Mouse (Mus musculus) ovary, adult 18-20 months (tissue): Measurements from ENCODE around the gene Apom.

Source experiments
- DNase-seq: peaks from one replicate; pipeline ENCODE4 v3.0.0; 2022; ENCODE audit warnings: low spot score, mixed read lengths

The Apom gene

DNA sequence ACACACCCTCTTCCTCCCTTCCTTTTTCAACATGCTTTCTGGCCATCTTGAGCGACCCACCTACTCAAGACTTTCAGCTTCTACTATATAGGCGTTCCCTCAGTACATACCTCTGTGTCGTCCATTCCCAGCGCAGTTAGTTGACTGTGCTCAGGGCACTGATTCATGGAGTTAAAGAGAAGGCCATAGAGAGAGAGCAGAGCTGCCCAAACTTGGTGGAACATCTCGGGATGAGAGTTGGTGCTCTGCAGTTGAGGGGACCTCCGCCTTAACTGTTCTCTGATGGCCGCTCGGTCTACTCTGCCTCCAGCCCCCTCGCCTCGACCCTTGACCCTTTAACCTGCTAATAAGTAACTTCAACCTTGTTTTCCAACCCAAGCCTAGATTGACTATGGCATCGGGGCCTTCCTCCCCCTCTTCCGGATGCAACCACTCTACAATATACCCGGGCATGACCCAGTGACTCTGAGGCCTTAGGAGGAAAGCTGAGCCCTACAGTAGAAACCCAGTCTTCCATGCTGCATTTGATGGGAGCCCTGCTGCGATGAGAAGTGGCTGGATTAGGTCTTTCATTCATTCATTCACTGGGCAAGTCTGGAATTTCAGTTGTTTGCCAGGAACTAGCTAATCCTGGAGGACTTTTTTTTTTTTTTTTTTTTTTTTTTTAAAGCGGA lies at the start of gene Apom:
TSS of gene Apom (minus strand) at position 551 of the 674 bp plus-strand sequence.
- DNase-seq: no peak

DNA sequence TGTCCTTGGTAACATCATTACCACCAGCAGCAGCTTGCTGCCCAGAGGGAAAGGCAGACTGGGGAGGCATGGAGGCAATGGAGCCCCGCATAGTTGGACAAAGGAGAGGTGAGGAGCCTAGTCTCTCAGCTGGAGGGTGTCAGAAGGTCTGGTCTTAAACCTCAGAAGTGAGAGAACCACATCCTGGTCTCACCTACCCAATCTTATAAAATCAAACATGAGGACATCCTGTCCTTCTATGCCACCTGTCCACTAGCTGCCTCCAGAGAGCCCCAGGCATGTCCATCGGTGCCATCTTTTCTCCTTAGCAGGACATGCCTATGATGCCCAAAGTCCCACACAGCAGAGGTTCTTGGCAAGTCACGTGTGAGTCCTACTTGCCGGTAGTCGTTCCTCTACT lies 48.2 kb upstream of the Apom start:
- DNase-seq: no peak

DNA sequence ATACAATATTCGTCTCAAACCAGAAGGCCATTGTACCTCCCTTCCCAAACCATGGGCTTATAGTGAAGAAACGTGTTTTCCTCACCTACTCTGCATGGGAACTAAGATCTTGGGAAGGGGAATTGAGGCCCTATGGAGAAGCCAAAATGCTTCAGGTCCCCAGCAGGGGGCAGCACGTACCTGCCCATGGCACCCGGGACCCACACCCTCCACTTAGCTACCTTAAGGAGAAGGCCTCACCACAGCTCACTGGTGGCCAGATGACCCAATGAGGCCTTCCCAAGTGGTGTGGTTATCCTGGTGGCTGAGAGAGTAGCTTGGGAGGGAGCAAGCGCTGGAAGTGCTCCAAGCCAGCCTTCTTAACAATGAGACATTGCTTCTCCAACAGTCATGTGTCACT lies 46.7 kb upstream of the Apom start:
- DNase-seq: no peak

DNA sequence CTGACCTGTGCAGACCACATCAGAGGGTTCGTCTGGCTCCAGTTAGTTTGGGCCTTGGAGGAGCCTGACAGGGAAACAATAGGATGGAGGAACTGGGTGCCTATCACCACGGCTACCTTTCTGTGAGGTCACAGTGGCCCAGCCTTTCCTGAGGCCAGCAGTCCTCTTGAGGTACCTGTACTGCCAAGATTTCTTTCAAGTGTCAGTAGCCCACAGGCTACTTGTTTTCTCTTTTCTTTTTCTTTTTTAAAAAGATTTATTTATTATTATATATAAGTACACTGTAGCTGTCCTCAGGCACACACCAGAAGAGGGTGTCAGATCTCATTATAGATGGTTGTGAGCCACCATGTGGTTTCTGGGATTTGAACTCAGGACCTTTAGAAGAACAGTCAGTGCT lies 44.1 kb upstream of the Apom start, which contains the start of gene Aif1:
TSS of gene Aif1 (minus strand) at position 101 of the 400 bp plus-strand sequence.
- no peak for DNase-seq

DNA sequence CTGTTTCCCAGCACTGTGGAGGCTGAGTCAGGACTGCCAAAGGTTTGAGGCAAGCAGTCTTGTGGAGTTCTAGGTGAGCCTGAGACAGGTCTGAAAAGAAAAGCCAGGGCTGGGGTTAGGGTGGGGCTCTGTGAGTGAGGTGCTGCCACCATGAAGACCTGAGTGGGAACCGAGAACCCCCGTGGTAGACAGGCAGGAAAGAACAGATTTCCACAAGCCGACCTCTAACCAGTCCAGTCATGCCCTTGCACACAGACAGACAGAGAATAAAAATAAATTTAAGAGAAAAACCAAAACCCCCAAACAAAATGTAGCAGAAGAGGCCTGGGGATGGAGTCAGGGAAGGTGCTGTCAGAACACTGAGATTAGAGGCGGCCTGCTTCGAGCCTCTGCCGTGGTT lies 43.5 kb upstream of the Apom start:
- DNase-seq: no peak

DNA sequence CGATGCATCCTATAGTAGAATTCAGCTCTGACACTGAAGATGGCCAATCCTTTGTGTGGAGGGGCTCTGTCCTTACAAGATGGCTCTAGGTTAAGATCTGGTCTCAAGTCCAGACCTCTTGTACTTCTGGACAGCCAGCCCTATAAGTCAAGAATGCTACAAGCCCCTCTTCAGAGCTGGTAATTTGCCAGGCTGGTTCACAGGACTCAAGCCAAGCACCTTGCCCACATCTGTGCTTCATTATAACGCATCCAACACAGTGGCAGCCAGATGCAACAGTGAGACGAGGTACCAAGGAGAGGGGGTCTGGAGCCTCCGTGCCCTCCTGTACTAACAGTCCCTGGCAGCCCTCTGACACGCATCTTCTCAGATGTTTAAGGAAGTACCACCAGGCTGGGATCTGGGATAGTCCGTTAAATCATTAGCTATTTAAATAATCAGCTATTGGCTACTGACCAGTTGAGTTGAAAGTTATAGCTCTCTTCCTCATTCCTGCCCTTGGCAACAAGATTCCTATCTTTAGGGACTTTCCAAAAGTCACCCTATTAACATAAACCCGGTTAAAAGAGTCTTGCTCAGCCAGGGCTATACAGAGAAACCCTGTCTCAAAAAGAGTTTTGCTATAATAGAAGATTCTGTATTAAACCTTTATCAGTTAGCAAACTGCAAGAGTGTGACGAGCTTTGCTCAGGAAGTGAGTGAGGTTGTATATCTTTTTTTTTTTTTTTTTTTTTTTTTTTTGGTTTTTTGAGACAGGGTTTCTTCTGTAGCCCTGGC lies 42.5 kb upstream of the Apom start:
- no peak for DNase-seq

DNA sequence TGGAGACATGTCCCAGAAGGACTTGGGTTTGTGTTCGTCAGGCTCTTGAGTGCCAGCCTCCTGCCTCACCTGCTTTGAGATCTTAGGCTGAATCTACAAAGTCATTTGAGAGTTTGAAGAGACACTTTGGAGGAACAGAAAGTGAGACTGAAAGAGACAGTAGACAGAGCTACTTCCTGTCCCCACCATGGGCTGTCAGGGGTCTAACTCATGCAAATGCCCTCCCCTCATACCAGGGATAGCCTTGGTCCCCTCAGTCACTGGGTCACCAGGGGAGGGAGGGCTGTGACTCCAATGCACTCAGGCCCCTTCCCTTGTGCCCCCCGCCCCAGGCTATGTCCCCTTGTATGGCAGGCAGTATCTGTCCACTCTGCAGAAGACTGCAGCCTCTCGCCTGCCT lies 41.5 kb upstream of the Apom start:
- no peak for DNase-seq

DNA sequence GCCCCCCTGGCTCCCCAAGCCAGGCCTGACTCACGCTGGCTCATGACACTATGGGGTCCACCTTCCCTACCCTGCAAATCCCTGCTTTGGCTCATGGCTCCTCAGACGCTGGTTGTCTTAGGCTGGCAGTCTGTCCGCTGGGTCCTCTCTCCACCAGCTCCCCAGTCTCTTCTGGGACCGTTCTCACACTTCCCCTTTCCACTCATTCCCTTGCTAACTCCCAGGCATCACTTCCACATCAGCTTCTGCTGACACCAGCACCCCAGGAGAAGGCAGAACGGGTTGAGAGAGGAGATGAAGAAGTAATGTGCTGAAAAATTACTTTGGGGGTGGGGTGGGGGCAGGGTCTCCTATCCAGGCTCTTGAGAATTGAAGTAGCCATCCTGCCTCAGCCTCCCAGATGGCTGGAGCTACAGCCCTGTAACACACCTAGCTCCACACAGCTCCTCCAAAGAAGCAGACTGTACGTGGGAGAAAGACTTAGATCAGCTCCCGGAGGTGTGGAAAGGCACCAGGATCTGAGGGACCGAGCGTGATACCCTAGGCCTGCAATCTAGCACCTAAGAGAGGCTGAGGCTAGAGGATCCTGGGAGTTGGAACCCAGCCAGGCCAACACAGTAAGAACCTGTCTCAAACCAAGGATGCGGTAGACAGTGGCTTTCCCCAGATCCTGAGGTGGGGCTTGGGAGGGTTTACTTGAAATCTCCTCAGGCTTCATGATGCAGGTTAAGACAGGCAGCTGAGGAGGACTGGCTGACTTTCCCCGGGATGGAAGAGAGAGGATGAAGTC lies 40.8 kb upstream of the Apom start:
- no peak for DNase-seq

DNA sequence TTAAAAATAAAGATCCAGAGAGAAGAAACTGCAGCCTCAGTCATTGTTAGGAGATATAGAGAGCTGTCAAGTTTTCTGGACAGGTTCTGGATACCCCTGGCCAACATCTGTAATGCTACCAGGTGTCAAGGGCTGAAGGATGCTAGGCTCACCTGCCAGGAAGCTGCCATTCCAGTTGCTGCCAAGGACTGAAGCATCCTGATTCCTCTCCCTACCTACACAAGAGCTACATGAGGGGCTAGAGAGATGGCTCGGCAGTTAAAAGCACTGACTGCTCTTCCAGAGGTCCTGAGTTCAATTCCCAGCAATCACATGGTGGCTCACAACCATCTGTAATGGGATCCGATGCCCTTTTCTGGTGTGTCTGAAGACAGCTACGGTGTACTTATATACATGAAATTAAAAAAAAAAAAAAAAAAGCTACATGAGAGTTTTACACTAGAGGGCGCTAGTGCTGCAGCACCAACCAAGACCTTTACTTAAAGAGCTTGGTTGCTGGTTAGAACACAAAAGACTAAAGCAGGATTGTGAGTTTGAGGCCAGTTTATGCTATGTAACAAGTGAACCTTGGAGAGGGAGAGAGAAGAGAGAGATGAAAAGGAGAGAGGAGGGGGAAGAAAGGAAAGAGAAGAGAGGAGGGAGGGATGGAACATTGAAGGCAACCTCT lies 36.8 kb upstream of the Apom start:
- DNase-seq: no peak

DNA sequence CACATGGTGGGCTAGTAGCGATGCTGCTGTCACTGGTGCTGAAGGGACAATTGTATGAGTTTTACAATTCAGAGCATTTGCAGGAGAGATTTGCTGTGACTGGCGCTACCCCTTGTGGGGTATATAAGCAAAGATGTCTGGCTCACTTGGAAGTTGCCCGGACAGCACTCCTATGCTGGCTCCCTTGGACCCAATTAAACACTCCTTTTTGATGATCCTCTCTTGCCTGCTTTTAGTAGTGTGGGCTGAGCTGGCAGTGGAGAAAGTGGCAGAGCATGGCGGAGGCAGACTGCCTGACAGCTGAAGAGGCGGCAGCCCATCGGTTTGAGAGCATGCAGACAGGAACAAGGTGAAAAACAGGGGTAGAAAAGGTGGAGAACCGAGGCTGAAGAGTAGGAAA lies 35.9 kb upstream of the Apom start:
- no peak for DNase-seq

DNA sequence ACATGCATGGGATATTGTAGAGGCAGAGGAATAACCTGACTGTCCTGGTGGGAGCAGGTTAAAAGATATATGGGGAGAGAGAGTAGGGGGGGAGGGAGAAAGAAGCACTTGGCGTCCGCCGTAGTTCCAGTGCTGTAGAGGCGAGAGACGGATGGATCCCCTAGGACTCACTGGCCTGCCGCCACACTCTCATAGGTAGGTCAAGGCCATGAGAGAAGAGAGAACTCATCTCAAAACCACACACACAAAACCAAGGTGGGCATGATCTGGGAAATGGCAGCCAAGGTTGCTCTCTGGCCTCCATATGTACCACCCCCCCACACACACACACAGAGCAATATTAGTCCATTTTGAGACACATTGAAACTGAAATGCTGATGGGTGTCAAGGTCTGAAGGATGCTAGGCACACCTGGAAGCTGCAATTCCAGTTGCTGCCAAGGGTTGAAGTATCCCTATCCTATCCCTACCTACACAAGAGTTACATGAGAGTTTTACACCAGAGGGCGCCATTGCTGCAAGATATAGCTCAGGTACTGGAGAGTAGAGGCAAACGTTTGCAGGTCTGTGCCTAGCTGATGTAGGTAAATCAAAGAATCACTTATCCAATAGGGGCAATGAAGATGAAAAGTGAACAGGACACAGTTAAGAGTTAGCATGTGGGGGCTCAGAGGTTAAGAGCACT lies 34.6 kb upstream of the Apom start:
- no peak for DNase-seq

DNA sequence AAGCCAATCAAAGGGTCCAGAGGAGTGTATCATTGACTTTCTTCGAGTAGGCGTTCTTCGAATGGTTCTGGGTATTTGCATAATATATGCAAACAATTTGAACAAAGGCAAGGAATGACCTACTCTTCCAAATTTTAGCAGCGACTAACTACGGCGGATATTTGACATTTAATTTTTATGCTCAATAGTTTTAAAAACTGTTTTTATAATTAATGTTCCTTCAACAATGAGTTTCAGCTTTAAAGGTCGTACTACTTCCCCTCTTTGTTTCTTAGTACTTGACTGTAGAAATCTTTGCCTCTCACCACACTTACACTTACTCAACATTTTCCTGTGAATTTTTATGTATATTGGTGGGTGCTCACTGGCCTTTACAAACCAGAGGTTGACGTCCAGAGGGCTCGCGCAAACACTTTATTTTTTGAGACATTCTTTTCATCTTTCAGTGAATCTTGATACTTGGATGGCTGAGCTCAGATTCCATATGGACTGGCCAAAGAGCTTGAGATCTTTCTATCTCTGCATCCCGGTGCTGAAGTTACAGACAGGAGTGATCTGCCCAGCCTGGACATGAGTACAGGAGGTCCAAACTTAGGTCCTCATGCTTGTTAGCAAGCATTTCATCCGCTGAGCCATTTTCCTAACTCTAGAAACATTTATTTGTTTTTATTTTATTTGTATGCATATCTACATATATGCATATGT lies 33.8 kb upstream of the Apom start:
- no peak for DNase-seq

DNA sequence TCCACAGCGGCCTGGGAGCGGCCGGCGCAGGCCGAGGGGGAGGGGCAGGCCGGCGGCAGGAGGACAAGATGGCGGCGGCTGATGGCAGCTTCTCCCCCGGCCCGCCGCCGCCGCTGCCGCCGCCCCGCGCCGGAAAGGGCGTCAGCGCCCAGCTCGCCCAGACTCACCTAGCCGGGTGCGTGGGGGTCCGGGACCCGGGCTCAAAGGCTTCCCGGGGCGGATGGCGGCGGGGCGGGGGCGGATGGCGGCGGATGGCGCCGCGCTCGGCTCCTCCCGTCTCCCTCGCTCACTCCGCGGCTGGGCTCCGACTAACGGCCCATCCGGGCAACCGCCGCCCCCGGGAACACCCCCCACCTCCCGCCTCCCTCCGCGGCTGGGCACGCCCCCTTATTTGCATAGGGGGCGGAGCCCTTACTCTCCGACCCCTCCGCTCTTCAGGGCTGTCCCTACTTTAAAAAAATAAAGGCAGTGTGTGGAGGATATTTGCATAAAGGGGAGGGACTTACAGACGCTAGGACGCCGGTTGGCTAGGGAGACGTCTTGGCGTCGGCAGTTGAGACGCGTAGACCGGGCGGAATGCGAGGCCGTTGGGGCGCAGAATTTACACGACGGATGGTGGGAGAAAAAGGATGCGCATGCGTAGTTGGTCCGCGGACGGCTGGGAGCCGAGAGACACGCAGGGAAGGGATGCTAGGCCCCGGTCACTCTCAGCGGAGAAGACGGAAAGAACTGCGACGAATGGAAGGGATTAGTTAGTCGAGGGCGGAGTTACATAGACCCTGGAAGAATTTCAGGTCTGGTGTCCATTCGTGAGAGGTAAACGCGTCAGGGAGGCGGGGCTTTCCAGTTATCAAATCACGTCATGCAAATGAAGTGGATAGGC lies 33.0 kb upstream of the Apom start, which contains the start of gene Prrc2a:
TSS of gene Prrc2a (minus strand) at position 330 of the 883 bp plus-strand sequence.
- peak; percentile 98 for DNase-seq

DNA sequence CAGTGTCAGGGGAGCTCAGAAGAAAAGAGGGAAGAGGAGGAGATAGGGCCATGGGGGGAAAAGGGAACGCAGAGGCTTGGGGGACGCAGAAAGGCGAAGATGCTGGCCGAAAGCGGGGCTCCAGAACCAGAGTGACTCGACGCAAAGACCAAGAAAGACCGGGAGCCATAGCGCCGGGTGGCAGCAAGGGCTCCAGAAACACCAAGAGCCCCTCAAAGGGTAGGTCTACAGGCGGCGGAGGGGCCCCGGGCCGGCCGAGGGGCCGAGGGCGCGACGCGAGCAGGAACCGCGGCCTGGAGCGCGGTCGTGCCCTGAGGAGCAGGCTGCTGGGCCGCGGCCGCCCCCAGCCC lies 32.3 kb upstream of the Apom start:
- no peak for DNase-seq

DNA sequence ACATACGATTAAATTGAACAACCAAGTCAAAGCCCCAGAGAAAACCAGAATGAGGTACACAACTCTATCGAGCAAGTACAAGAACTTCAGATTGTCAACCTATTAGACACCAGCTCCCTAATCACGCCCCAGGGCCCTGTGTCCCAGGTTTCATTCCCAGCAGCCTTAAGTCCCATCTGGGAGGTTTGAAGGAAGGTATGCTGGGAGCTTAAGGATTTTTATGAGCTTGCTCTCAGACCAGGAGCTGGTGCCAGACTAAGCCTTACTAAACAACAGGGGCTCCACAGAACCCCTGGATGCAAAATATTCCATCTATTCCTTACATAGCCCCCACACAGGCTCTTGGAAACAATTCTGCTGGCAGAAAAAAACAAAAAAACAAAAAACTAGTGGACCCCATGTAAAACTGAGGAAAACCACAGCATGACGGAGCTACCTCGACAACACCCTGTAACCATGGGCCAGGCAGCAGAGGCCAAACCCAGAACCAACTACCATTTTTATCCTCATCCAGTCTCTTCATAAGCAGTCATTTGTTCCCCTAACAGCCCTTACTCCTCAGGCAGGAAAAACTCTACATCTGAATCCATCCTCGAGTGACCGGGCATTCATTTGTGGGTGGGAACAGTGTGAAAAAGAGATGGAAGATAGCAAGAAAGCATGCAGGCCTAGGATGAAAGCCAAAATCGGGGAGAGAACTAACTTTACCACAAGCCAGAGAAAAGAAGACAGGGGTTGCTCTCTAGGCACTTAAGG lies 31.7 kb upstream of the Apom start:
- no peak for DNase-seq

DNA sequence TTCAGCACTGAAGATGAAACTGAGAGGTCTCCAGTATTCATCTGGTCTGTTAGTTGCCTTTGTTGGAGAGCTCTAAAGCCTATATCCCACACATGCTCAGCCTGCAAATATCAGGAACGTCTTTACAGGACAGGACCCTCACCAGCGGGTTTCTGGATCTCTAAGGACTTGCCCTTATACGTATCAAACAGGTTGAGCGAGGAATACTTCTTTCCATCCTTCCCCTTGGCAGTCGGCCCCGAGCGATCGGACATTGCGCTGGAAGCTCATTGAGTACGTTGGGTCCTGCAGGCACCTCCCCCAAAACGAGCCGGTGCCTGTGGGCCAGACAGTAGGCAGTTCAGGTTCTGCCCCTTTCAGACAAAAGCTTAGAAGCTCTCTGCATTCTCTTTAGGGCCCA lies 30.9 kb upstream of the Apom start:
- no peak for DNase-seq

DNA sequence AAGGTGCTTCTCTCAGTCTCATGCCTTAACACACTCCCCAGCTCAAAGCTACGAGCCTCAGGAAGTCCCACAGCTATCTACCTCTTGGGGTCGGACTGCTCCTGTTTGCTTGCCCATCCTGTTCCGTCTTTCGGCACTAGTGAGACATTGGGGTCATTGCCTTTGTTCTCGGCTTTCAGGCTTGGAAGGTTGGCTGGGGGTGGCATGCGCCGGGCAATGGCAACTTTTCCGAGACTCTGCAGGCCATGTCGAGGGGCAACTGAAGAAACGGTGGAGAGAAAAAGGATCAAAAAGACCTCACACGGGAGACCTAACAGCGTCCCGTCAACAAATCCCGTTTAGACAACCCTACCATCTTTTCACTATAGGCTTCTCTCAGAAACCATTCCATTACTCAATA lies 30.3 kb upstream of the Apom start:
- no peak for DNase-seq

DNA sequence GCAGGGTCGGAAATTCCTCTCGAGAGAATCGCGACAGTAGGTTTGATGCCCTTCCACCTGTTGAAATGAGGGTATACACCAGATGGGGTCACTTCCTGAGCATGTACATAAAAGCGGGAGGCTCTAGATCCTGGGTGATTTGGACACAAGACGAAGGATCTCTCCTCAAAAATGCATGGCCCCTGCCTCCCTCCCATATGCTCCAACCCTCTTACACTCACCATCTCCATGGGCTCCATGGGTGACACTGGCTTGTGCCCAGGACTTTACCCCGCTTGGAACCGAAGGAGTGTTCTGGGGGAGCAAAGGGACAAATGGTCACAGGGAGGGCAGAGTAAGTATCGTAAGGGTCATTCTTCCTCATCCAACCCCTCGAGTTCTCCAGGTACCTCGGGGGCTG lies 29.6 kb upstream of the Apom start:
- DNase-seq: no peak

DNA sequence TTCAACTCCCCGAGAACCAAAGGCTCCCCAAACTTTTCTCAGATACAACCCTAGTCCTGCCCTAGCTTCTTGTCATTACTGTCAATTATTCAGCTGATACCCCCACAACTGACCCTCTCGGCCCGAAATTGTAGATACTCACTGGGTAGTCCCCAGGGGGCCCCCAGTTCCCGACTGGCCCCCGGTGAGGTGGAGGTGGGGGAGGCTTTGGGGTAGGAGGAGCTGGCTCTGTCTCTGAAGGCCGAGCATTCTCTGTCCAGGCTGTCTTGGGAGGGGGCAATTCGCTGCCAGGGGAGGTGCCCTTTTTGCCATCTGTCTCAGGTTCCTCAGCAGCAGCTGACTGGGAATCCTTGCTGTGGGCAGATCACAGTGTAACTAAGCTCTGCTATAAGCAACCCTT lies 27.8 kb upstream of the Apom start:
- DNase-seq: no peak
